Mouse (Mus musculus): ENCODE results near the gene Hs1bp3. TPM values are rescaled to one million over a fixed set of nuclear protein-coding genes. Genes with fewer than 3 reads are reported as not detected.
A peak's percentile ranks its signal among the peaks of the same experiment; 100 is the strongest.

The Hs1bp3 gene
- total and polyA plus RNA-seq, 2 experiments from 2014 or later = 5.1 to 8.3 TPM

DNA sequence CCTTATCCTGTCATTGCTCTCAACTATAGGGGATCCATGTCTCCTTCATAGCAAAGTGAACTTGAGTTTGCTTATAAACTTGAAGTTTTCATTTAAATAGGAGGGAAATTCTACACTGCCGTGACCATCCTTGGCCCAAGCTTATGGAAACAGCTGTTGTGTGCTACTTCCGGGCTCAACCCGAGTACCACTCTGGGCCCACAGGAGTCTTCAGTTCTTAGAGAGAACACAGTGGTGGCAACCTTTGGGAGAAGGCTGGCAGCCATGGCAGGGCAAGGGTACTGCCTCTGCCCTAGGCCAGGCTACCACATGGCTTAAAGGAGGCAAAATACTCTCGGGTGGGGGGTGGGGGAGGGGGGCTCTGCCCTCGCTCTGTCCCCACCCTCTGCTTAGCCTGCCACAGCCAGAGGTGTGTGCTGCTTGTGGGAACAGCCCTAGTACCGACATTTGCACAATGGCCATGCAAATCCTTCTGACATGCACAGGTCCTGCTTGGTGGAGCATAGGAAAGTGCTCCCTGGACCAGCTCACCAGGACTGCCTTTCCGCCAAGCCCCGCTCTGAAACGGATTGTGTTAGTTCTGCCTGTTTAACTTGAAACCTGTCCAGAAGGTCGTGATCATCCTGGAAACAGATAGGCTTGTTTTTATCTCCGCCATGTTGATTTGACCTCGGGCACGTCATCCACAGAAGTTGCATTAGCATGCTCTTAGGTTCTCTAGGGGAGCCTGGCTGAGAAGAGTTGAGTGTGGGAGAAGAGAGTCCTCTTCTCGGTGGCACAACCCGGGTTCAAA, 31.8 kb upstream of the Hs1bp3 start:
- Histone ChIP-seq H3K27me3 (ENCODE audit: insufficient read depth, low read length) (no peaks in the 10 kb centered on the region), H3K4me2 (ENCODE audit: low read depth, low read length, poor library complexity, severe bottlenecking) (no peak overlapping the region), H3K4me3 (ENCODE audit: low read depth, low read length) (no peak overlapping the region), H3K36me3 (ENCODE audit: insufficient read depth, low read length) (0 out of 2 replicates have a peak, but pooled peaks cover 4% of the 10 kb centered on the region), H3K9me3 (ENCODE audit: low read length) (no peaks in the 10 kb centered on the region), H3K9ac (replicated peaks; ENCODE audit: low read length, poor library complexity, severe bottlenecking) (no peak overlapping the region), H3K4me1 (ENCODE audit: insufficient read depth, low read length) (no peaks in the 10 kb centered on the region), H3K27ac (ENCODE audit: low read depth, low read length) (no peak overlapping the region)
- no peak for TF ChIP-seq CTCF (IDR thresholded peaks at IDR 0.05)
- ATAC-seq (ENCODE audit: low FRiP score) (no peak), DNase-seq (ENCODE audit: low spot score) (no peak)
- 74% methylated on average over 15 of the region's 15 CpGs for WGBS

DNA sequence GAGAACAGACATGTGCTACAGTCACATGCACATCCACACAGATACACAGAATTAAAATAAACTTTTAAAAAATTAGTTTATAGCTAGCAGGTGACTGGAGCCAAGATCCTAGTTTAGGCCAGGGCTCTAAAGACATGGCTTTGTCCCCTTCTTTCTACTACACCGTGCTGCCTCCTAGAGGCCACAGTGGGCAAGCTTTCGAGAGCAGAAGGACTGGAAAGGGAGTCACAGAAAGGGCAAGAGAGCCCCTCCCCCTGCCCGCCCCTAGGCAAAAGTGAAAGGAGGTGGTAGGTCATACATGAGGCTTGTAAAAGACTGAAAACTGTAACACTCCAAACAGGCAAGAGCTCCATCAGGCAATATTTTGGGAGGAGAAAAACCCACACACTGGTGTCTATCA, 25.3 kb upstream of the Hs1bp3 start:
- 84% methylated on average over 3 of the region's 3 CpGs for WGBS
- Histone ChIP-seq H3K9ac (replicated peaks; ENCODE audit: low read length, poor library complexity, severe bottlenecking) (no peak overlapping the region), H3K27me3 (ENCODE audit: insufficient read depth, low read length) (no peaks in the 10 kb centered on the region), H3K36me3 (ENCODE audit: insufficient read depth, low read length) (no peaks in the 10 kb centered on the region), H3K9me3 (ENCODE audit: low read length) (no peaks in the 10 kb centered on the region), H3K4me1 (ENCODE audit: insufficient read depth, low read length) (no peaks in the 10 kb centered on the region), H3K4me3 (ENCODE audit: low read depth, low read length) (no peak overlapping the region), H3K27ac (ENCODE audit: low read depth, low read length) (no peak overlapping the region), H3K4me2 (ENCODE audit: low read depth, low read length, poor library complexity, severe bottlenecking) (no peak overlapping the region)
- no peak for TF ChIP-seq CTCF (IDR thresholded peaks at IDR 0.05)
- no peak for DNase-seq (ENCODE audit: low spot score)
- no peak for ATAC-seq (ENCODE audit: low FRiP score)

DNA sequence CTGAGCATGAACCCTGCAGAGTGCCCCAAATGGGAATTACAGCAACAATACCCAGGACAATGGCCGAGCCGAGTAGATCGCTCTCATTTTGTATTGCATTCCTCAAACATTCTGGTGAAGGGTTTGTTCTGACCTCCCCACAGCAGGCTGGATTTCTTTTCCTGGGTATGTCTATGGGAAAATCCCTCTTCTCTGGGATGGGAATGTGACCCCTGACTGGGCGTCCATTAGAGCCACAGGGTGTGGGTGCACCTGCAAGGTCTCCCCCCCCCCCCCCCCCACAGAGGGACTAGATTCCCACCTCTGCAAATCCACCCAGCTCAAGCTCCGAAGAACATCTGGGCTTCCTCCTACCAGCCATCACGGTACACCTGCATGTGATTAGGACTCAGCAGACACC, 24.1 kb upstream of the Hs1bp3 start:
- ATAC-seq (ENCODE audit: low FRiP score) (no peak), DNase-seq (ENCODE audit: low spot score) (no peak)
- Histone ChIP-seq H3K4me3 (ENCODE audit: low read depth, low read length) (no peak overlapping the region), H3K9ac (replicated peaks; ENCODE audit: low read length, poor library complexity, severe bottlenecking) (no peak overlapping the region), H3K9me3 (ENCODE audit: low read length) (no peaks in the 10 kb centered on the region), H3K4me2 (ENCODE audit: low read depth, low read length, poor library complexity, severe bottlenecking) (no peak overlapping the region), H3K36me3 (ENCODE audit: insufficient read depth, low read length) (no peaks in the 10 kb centered on the region), H3K4me1 (ENCODE audit: insufficient read depth, low read length) (no peaks in the 10 kb centered on the region), H3K27ac (ENCODE audit: low read depth, low read length) (no peak overlapping the region), H3K27me3 (ENCODE audit: insufficient read depth, low read length) (no peaks in the 10 kb centered on the region)
- no peak for TF ChIP-seq CTCF (IDR thresholded peaks at IDR 0.05)
- 71% methylated on average over 6 of the region's 6 CpGs for WGBS

DNA sequence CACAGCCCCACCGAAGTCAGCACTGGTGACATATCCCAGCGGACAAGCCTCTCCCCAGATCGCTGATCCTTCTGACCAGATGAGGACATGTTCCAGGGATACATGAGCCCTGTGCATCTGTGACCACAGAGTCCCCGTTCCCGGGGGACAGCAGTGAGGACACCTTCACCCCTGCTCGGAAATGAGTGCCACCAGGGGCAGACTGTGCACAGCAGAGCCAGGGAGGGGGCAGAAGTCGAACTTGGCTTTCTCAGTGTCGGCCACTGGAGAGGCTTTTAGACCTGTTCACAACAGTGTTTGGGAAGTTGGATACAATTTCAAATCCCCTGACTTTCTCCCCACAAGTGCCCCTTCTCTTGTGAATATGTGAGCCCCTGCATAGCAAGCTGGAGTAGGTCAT, 23.7 kb upstream of the Hs1bp3 start:
- H3K27me3 ChIP-seq (ENCODE audit: insufficient read depth, low read length) = no peaks in the 10 kb centered on the region
- H3K27ac ChIP-seq (ENCODE audit: low read depth, low read length) = no peak overlapping the region
- TF ChIP-seq CTCF (IDR thresholded peaks at IDR 0.05) = no peak
- H3K4me1 ChIP-seq (ENCODE audit: insufficient read depth, low read length) = no peaks in the 10 kb centered on the region
- no peak overlapping the region for H3K4me3 ChIP-seq (ENCODE audit: low read depth, low read length)
- WGBS = 90% methylated on average over 8 of the region's 8 CpGs
- no peaks in the 10 kb centered on the region for H3K9me3 ChIP-seq (ENCODE audit: low read length)
- H3K4me2 ChIP-seq (ENCODE audit: low read depth, low read length, poor library complexity, severe bottlenecking) = no peak overlapping the region
- ATAC-seq (ENCODE audit: low FRiP score) = no peak
- H3K36me3 ChIP-seq (ENCODE audit: insufficient read depth, low read length) = no peaks in the 10 kb centered on the region
- DNase-seq (ENCODE audit: low spot score) = no peak
- H3K9ac ChIP-seq (replicated peaks; ENCODE audit: low read length, poor library complexity, severe bottlenecking) = no peak overlapping the region

DNA sequence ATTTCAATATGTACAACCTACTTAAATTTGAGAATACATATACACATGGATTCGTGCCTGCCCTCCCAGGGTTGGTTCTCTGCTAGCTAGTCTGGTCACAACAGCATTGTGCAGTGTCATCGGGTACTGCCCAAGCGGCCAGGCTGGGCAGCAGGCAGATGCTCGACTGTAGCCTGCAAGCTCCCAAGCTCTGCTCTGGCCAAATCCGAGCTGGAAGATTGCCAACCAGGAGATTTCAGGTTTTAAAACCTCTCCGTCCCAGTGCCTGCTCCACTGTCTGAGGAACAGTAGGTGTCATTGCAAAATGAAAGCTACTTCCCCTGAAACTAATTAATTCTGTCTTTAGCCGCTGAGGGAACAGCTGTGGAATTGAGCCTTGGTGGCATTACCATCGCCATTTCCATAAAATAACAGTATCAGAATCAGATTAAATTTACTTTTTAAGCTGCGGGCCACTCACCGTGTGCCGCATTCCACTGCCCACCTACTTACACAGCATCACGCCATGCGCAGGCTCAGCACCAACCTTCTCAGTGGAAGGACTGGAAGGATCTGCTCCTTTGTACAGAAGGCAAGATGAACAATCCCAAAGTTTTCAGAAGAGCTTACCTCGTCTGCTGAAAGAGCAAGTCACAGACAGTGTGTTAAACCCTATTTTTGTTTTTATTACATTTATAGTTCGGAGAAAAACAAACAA, 21.9 kb upstream of the Hs1bp3 start:
- WGBS = 30% methylated on average over 15 of the region's 15 CpGs
- H3K9ac ChIP-seq (replicated peaks; ENCODE audit: low read length, poor library complexity, severe bottlenecking) = no peak overlapping the region

More for the DNA sequence above, 21.9 kb upstream of the Hs1bp3 start:
- Histone ChIP-seq H3K4me3 (ENCODE audit: low read depth, low read length) (0 out of 2 replicates have a peak overlapping the region, but pooled peaks have one; percentile 11), H3K27ac (ENCODE audit: low read depth, low read length) (no peak overlapping the region), H3K27me3 (ENCODE audit: insufficient read depth, low read length) (peaks cover 13% of the 10 kb centered on the region; the same call in 1 of the 2 replicates), H3K4me2 (ENCODE audit: low read depth, low read length, poor library complexity, severe bottlenecking) (peak overlapping the region; percentile 32; the same call in 1 of the 2 replicates), H3K4me1 (ENCODE audit: insufficient read depth, low read length) (no peaks in the 10 kb centered on the region), H3K36me3 (ENCODE audit: insufficient read depth, low read length) (no peaks in the 10 kb centered on the region), H3K9me3 (ENCODE audit: low read length) (no peaks in the 10 kb centered on the region)
- ATAC-seq (ENCODE audit: low FRiP score) (peak; percentile 74), DNase-seq (ENCODE audit: low spot score) (peak; percentile 69)
- TF ChIP-seq CTCF (IDR thresholded peaks at IDR 0.05) = no peak

All from midbrain, postnatal 0 days (tissue).